Mouse (Mus musculus) bone marrow macrophage, adult 2 months (primary cell): Measurements from ENCODE around the gene Fbxl16.

ENCODE experiments used
- CTCF ChIP-seq: IDR thresholded peaks from 2 replicates; pipeline ENCODE4 v1.5.1; 2012; ENCODE audit warnings: low read depth, mild to moderate bottlenecking, low read length, moderate library complexity
- POLR2A ChIP-seq: IDR thresholded peaks from 2 replicates; pipeline ENCODE4 v1.6.1; 2012; ENCODE audit warnings: mild to moderate bottlenecking, low read depth, low read length, borderline replicate concordance

DNA sequence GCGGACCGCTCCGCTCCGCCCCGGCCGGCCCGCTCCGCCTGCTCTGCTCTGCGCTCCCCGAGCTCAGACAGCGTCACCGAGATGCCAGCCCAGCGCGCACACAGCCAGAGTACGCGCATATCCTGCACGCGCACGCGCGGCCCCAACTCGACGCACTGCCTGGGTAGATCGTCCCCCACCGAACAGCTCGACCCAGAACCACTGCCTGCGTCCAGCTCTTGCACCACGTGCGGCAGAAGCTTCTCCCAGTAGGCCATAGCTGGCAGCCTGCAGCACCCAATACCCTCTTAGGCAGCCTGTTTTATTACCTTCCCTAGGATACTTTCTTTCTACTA, 28.2 kb downstream of the Fbxl16 start, which contains the start of gene Rhbdl1:
- no peak for TF ChIP-seq CTCF
- TF ChIP-seq POLR2A, result no peak
